Mouse (Mus musculus): ENCODE data around the gene Frmpd4. TPM values are rescaled to one million over a fixed set of nuclear protein-coding genes. Genes with fewer than 3 reads are reported as not detected.

The Frmpd4 gene
- total and polyA plus RNA-seq, 3 experiments: not detected

DNA sequence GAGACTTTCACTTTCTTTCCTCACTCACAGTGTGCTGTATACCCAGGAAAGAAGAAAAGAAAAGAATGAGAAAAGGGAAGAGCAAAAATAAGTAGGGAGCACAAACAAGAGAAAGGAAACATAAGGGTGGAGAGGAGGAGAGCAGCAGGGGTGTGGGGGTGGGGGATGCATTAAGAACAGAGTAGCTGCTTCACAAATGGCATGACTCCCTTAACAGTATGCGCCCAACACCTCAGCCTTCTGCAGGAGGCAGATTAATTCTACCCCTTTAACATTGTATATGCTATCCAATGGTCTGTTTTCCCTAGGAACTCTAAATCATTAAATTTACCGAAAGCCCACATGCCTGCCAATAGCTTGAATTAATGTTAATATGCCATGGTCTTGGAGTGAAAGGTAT, 766.9 kb downstream of the Frmpd4 start:
- Histone ChIP-seq H3K36me3 (replicated peaks in 1 of 2; ENCODE audit: control insufficient read depth in 1 of 2, insufficient read depth in 1 of 2, low read length in 1 of 2) (no peaks in the 10 kb centered on the region), H3K79me2 (replicated peaks; ENCODE audit: control insufficient read depth, extremely low read depth, insufficient read depth, poor library complexity, severe bottlenecking) (no peaks in the 10 kb centered on the region), H3K9me3 (replicated peaks; ENCODE audit: low read length) (no peaks in the 10 kb centered on the region), H3K4me2 (ENCODE audit: insufficient read depth, low read depth, poor library complexity, severe bottlenecking) (no peak overlapping the region), H3K27me3 (replicated peaks) (no peaks in the 10 kb centered on the region), H3K4me3 (replicated peaks in 1 of 3; ENCODE audit: low read depth in 2 of 3, low read length in 2 of 3, poor library complexity in 1 of 3) (no peak overlapping the region), H3K27ac (ENCODE audit: insufficient read depth, low read depth) (no peak overlapping the region), H3K4me1 (ENCODE audit: control insufficient read depth in 1 of 2, insufficient read depth in 2 of 2) (no peaks in the 10 kb centered on the region), H3K9ac (ENCODE audit: insufficient read depth, low read depth) (no peak overlapping the region)
- no peak for DNase-seq (ENCODE audit: extremely low read depth)
- dilution Hi-C loops (cut with MboI; ENCODE audit: extremely low pct_ligation_motif_present, extremely low pct_unique_long_range_greater_than_20kb, low sequenced_read_pairs): no loop called here
- TF ChIP-seq NELFE (IDR thresholded peaks at IDR 0.05; ENCODE audit: low read depth, low read length): no peak
- in situ Hi-C loops (cut with MboI; ENCODE audit: low pct_ligation_motif_present, low pct_unique_long_range_greater_than_20kb, low sequenced_read_pairs): loop anchor here (25.0 kb wide), 1 partner anchor 523 kb away; no protein-coding TSS in a partner anchor

DNA sequence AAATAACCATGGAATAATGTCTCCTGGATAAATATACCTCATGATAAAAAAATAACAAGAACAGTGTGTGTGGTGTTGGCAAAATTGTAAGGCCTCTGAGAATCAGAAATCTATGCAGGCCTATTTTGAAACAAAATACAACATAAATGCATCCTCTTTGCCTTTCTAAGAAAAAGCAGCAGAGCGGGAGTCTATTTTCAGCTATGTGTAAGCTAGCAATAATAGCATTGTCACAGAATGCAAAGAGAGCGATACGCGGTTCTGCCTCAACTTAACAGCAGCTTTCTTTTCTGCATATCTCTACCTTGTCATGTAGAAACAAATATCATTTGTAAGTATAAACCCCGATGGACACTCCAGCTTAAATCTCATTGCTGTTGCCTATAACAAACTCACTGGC, 768.5 kb downstream of the Frmpd4 start:
- H3K27me3 ChIP-seq (replicated peaks): no peaks in the 10 kb centered on the region
- no peak for DNase-seq (ENCODE audit: extremely low read depth)
- in situ Hi-C loops (cut with MboI; ENCODE audit: low pct_ligation_motif_present, low pct_unique_long_range_greater_than_20kb, low sequenced_read_pairs) (loop anchor here (25.0 kb wide), 1 partner anchor 521 kb away; no protein-coding TSS in a partner anchor), dilution Hi-C loops (cut with MboI; ENCODE audit: extremely low pct_ligation_motif_present, extremely low pct_unique_long_range_greater_than_20kb, low sequenced_read_pairs) (no loop called here)
- no peaks in the 10 kb centered on the region for H3K79me2 ChIP-seq (replicated peaks; ENCODE audit: control insufficient read depth, extremely low read depth, insufficient read depth, poor library complexity, severe bottlenecking)
- no peaks in the 10 kb centered on the region for H3K36me3 ChIP-seq (replicated peaks in 1 of 2; ENCODE audit: control insufficient read depth in 1 of 2, insufficient read depth in 1 of 2, low read length in 1 of 2)
- no peak overlapping the region for H3K9ac ChIP-seq (ENCODE audit: insufficient read depth, low read depth)
- H3K27ac ChIP-seq (ENCODE audit: insufficient read depth, low read depth): no peak overlapping the region
- no peaks in the 10 kb centered on the region for H3K9me3 ChIP-seq (replicated peaks; ENCODE audit: low read length)
- no peak overlapping the region for H3K4me2 ChIP-seq (ENCODE audit: insufficient read depth, low read depth, poor library complexity, severe bottlenecking)
- TF ChIP-seq SIN3A (IDR thresholded peaks at IDR 0.05; ENCODE audit: low read length) (no peak), CHD2 (IDR thresholded peaks at IDR 0.05; ENCODE audit: low read length) (no peak), ELF1 (IDR thresholded peaks at IDR 0.05; ENCODE audit: low read depth, low read length) (no peak), E2F4 (IDR thresholded peaks at IDR 0.05; ENCODE audit: insufficient replicate concordance, low read depth, low read length) (no peak), POLR2A (IDR thresholded peaks at IDR 0.05; ENCODE audit: low read depth, low read length) (no peak), MEF2A (IDR thresholded peaks at IDR 0.05; ENCODE audit: borderline replicate concordance, low read depth, low read length) (no peak), RCOR1 (conservative IDR thresholded peaks at IDR 0.05; ENCODE audit: low read depth, low read length) (no peak), ZKSCAN1 (IDR thresholded peaks at IDR 0.05; ENCODE audit: borderline replicate concordance, low read depth, low read length) (no peak), NRF1 (IDR thresholded peaks at IDR 0.05; ENCODE audit: low read depth, low read length) (no peak), CTCF (conservative IDR thresholded peaks at IDR 0.05 in 1 of 2, IDR thresholded peaks at IDR 0.05 in 1 of 2; ENCODE audit: low read depth in 2 of 2, low read length in 2 of 2) (no peak), MXI1 (IDR thresholded peaks at IDR 0.05; ENCODE audit: low read depth, low read length) (no peak)
- no peak overlapping the region for H3K4me3 ChIP-seq (replicated peaks in 1 of 3; ENCODE audit: low read depth in 2 of 3, low read length in 2 of 3, poor library complexity in 1 of 3)
- H3K4me1 ChIP-seq (ENCODE audit: control insufficient read depth in 1 of 2, insufficient read depth in 2 of 2): no peaks in the 10 kb centered on the region

DNA sequence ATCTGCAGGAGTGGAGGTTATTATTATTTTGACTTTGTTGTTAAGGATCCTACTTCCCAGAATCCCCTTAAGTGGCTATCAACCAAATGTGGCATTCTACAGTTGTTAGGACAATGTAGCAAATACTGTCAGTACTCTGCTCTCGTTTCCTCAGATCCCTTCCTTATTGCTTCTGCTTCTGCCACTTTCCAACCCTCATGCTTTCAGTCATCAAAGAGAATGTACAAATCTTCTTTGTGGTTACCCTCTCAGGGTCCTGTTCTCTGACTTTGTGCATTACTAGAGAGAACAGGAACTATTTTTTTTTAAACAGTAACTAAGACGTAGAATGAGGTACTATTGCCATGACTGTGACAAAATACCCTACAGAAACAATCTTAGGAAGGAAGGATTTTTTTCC, 788.3 kb downstream of the Frmpd4 start:
- dilution Hi-C loops (cut with MboI; ENCODE audit: extremely low pct_ligation_motif_present, extremely low pct_unique_long_range_greater_than_20kb, low sequenced_read_pairs): no loop called here
- no peaks in the 10 kb centered on the region for H3K79me2 ChIP-seq (replicated peaks; ENCODE audit: control insufficient read depth, extremely low read depth, insufficient read depth, poor library complexity, severe bottlenecking)

More for the DNA sequence above, 788.3 kb downstream of the Frmpd4 start:
- TF ChIP-seq ETS1 (conservative IDR thresholded peaks at IDR 0.05; ENCODE audit: low read depth, low read length): no peak
- TF ChIP-seq BHLHE40 (IDR thresholded peaks at IDR 0.05; ENCODE audit: low read depth, low read length): no peak
- no peak for TF ChIP-seq NELFE (IDR thresholded peaks at IDR 0.05; ENCODE audit: low read depth, low read length)
- no peak for TF ChIP-seq KAT2A (IDR thresholded peaks at IDR 0.05; ENCODE audit: insufficient replicate concordance, low read length)
- no peak for TF ChIP-seq USF2 (conservative IDR thresholded peaks at IDR 0.05; ENCODE audit: low read depth, low read length)
- no peak for TF ChIP-seq RCOR1 (conservative IDR thresholded peaks at IDR 0.05; ENCODE audit: low read depth, low read length)
- no peak for TF ChIP-seq MAX (IDR thresholded peaks at IDR 0.05; ENCODE audit: low read length)
- TF ChIP-seq ELF1 (IDR thresholded peaks at IDR 0.05; ENCODE audit: low read depth, low read length): no peak
- TF ChIP-seq MEF2A (IDR thresholded peaks at IDR 0.05; ENCODE audit: borderline replicate concordance, low read depth, low read length): no peak
- TF ChIP-seq JUND (conservative IDR thresholded peaks at IDR 0.05; ENCODE audit: low read depth, low read length): no peak
- TF ChIP-seq JUN (IDR thresholded peaks at IDR 0.05; ENCODE audit: insufficient read depth, low read depth, low read length): no peak
- TF ChIP-seq TCF12 (IDR thresholded peaks at IDR 0.05; ENCODE audit: low read depth, low read length): no peak
- TF ChIP-seq TBP (conservative IDR thresholded peaks at IDR 0.05; ENCODE audit: low read depth, low read length): no peak
- TF ChIP-seq MAFK (IDR thresholded peaks at IDR 0.05; ENCODE audit: insufficient replicate concordance, low read length): no peak
- no peak for TF ChIP-seq CTCF (conservative IDR thresholded peaks at IDR 0.05 in 1 of 2, IDR thresholded peaks at IDR 0.05 in 1 of 2; ENCODE audit: low read depth in 2 of 2, low read length in 2 of 2)
- TF ChIP-seq POLR2AphosphoS2 (IDR thresholded peaks at IDR 0.05; ENCODE audit: low read depth, low read length): no peak
- TF ChIP-seq RAD21 (IDR thresholded peaks at IDR 0.05; ENCODE audit: low read depth, low read length): no peak
- TF ChIP-seq SMC3 (IDR thresholded peaks at IDR 0.05; ENCODE audit: low read depth, low read length): no peak
- H3K4me1 ChIP-seq (ENCODE audit: control insufficient read depth in 1 of 2, insufficient read depth in 2 of 2): no peaks in the 10 kb centered on the region
- in situ Hi-C loops (cut with MboI; ENCODE audit: low pct_ligation_motif_present, low pct_unique_long_range_greater_than_20kb, low sequenced_read_pairs): no loop called here
- H3K9ac ChIP-seq (ENCODE audit: insufficient read depth, low read depth): no peak overlapping the region
- H3K27me3 ChIP-seq (replicated peaks): no peaks in the 10 kb centered on the region
- no peak overlapping the region for H3K4me3 ChIP-seq (replicated peaks in 1 of 3; ENCODE audit: low read depth in 2 of 3, low read length in 2 of 3, poor library complexity in 1 of 3)
- no peaks in the 10 kb centered on the region for H3K9me3 ChIP-seq (replicated peaks; ENCODE audit: low read length)
- H3K27ac ChIP-seq (ENCODE audit: insufficient read depth, low read depth): no peak overlapping the region
- DNase-seq (ENCODE audit: extremely low read depth): no peak
- no peak overlapping the region for H3K4me2 ChIP-seq (ENCODE audit: insufficient read depth, low read depth, poor library complexity, severe bottlenecking)
- H3K36me3 ChIP-seq (replicated peaks in 1 of 2; ENCODE audit: control insufficient read depth in 1 of 2, insufficient read depth in 1 of 2, low read length in 1 of 2): no peaks in the 10 kb centered on the region
